Mouse (Mus musculus) liver, embryonic 12.5 days (tissue): ENCODE results near the gene Leng8. TPM values are rescaled to one million over a fixed set of nuclear protein-coding genes. Genes with fewer than 3 reads are reported as not detected.

Experiments
- ATAC-seq: fragments of 200-750 bp; cut with Nextera tagmentation; 2 replicates; pipeline ENCODE4 v1.8.0; 2017; ENCODE audit warnings: moderate number of reproducible peaks, mild to moderate bottlenecking, moderate library complexity
- H3K27ac ChIP-seq: fragments of 300-500 bp; sonication (generic); 2 replicates; pipeline ENCODE4 v1.5.1; 2016; ENCODE audit warnings: mild to moderate bottlenecking
- H3K27me3 ChIP-seq: fragments of 300-500 bp; sonication (generic); replicated peaks from 2 replicates; pipeline ENCODE4 v1.6.1; 2016; ENCODE audit warnings: mild to moderate bottlenecking, moderate library complexity
- H3K36me3 ChIP-seq: fragments of 300-500 bp; sonication (generic); 2 replicates; pipeline ENCODE4 v1.6.1; 2016; ENCODE audit warnings: mild to moderate bottlenecking, moderate library complexity
- H3K4me1 ChIP-seq: fragments of 300-500 bp; sonication (generic); 2 replicates; pipeline ENCODE4 v1.6.1; 2016
- H3K4me2 ChIP-seq: fragments of 300-500 bp; sonication (generic); 2 replicates; pipeline ENCODE4 v1.6.1; 2016; ENCODE audit warnings: mild to moderate bottlenecking, moderate library complexity
- H3K4me3 ChIP-seq: fragments of 300-500 bp; sonication (generic); 2 replicates; pipeline ENCODE4 v1.5.1; 2016; ENCODE audit warnings: mild to moderate bottlenecking, moderate library complexity
- H3K9ac ChIP-seq: fragments of 300-500 bp; sonication (generic); 2 replicates; pipeline ENCODE4 v1.6.1; 2016; ENCODE audit warnings: mild to moderate bottlenecking, moderate library complexity
- H3K9me3 ChIP-seq: fragments of 300-500 bp; sonication (generic); replicated peaks from 2 replicates; pipeline ENCODE4 v1.6.1; 2016; ENCODE audit warnings: mild to moderate bottlenecking, moderate library complexity
- WGBS: fragments of 180-500 bp; shearing (Covaris S2); methylation state at CpG from one replicate; pipeline ENCODE4 v1.1.7; 2016; ENCODE audit not compliant: insufficient replicate concordance; 5-methylcytosine and 5-hydroxymethylcytosine counted together
- polyA plus RNA-seq: library from polyadenylated mRNA; unstranded; fragments of >200 nt; fragmentation: Nextera tagmentation; extraction: Ambion mirVana; gene quantifications from 2 replicates; pipeline ENCODE4 v1.2.1, GENCODE M21; 2016

Leng8 gene
- polyA plus RNA-seq, result 39.3 and 44.5 TPM in 2 replicates

GRCm38 (mm10) chr7:4136771-4137531 lies at the start of gene Leng8:
Gene Leng8, plus strand, starts transcription at chr7:4137039.
- peak within 1 kb of the TSS; percentile 88 for H3K9ac ChIP-seq
- no peaks in the 10 kb centered on the region for H3K27me3 ChIP-seq
- ATAC-seq, result peak; percentile 98
- H3K4me2 ChIP-seq, result peak within 1 kb of the TSS; percentile 89
- peak within 1 kb of the TSS; percentile 89 for H3K4me3 ChIP-seq
- H3K4me1 ChIP-seq, result peaks cover 30% of the 10 kb centered on the region
- H3K36me3 ChIP-seq, result peaks cover 42% of the 10 kb centered on the region
- WGBS, result under 1% methylated on average over 69 of the region's 78 CpGs
- peak within 1 kb of the TSS; percentile 92 for H3K27ac ChIP-seq
- no peaks in the 10 kb centered on the region for H3K9me3 ChIP-seq

- Histone ChIP-seq H3K27me3 (no peaks in the 10 kb centered on the region), H3K4me1 (peaks cover 42% of the 10 kb centered on the region), H3K36me3 (no peaks in the 10 kb centered on the region), H3K9me3 (no peaks in the 10 kb centered on the region), H3K4me3 (no peak overlapping the region), H3K9ac (no peak overlapping the region), H3K4me2 (no peak overlapping the region), H3K27ac (no peak overlapping the region)
- no peak for ATAC-seq
- WGBS, result 51% methylated on average over 4 of the region's 4 CpGs
Observed at GRCm38 (mm10) chr7:4087238-4087895, 49.5 kb upstream of the Leng8 start.

DNA sequence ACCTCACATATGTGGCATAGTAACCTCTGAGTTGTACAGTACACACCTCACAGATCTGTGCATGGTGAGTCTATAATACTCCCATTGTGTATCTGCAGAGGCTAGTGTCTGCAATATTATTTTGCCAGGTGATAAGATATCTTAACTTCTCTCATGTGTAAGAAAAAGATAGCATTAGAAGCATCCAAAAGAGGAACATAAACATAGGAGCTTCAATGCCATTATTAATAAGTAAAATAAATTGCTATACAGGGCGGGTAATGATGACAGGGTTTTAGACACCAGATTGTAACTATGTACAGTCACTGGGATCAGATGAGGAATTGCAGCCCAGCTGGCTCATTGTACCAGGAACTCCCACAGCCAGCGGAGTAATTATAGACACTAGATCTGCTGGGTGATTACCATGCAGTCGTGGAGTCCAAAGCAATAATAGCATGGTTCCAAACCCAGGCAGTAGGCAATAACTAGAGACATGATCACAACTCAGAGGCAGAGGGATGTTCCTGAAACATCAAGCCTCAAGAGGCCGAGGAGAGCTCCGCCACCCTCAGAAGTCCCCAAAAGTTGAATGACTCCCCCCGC lies 48.9 kb upstream of the Leng8 start:
- ATAC-seq, result no peak
- peaks cover 36% of the 10 kb centered on the region for H3K4me1 ChIP-seq
- H3K9ac ChIP-seq, result no peak overlapping the region
- H3K4me2 ChIP-seq, result no peak overlapping the region
- H3K4me3 ChIP-seq, result no peak overlapping the region
- no peaks in the 10 kb centered on the region for H3K27me3 ChIP-seq
- H3K27ac ChIP-seq, result no peak overlapping the region
- 64% methylated on average over 6 of the region's 6 CpGs for WGBS
- no peaks in the 10 kb centered on the region for H3K9me3 ChIP-seq
- H3K36me3 ChIP-seq, result no peaks in the 10 kb centered on the region

DNA sequence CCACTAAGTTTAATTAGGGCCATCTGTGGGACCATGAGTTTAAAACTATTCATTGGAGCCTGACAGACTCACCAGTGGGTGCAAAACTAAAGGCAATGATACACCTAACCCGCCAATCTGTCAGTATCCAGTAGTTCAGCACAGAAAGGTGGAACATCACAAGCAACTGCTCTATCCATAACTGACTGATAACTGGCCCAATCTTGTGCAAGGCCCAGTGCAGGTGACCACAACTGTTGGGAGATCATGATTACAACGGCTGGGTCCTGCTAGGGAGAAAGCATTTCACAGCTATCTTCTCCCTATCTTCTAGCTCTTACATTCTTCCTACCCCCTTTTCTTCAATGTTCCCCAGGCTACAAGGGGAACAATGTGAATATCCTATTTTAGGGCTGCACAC lies 48.2 kb upstream of the Leng8 start:
- Histone ChIP-seq H3K4me3 (no peak overlapping the region), H3K9ac (no peak overlapping the region), H3K27ac (no peak overlapping the region), H3K4me2 (no peak overlapping the region), H3K27me3 (no peaks in the 10 kb centered on the region), H3K36me3 (no peaks in the 10 kb centered on the region), H3K9me3 (no peaks in the 10 kb centered on the region), H3K4me1 (peaks cover 33% of the 10 kb centered on the region)
- 25% methylated on average over 2 of the region's 2 CpGs for WGBS
- ATAC-seq, result peak; percentile 65

- ATAC-seq, result no peak
- Histone ChIP-seq H3K4me2 (no peak overlapping the region), H3K27ac (no peak overlapping the region), H3K36me3 (no peaks in the 10 kb centered on the region), H3K4me1 (peaks cover 33% of the 10 kb centered on the region), H3K9me3 (no peaks in the 10 kb centered on the region), H3K27me3 (no peaks in the 10 kb centered on the region), H3K4me3 (no peak overlapping the region), H3K9ac (no peak overlapping the region)
- WGBS, result 18% methylated on average over 8 of the region's 8 CpGs
Observed at GRCm38 (mm10) chr7:4091170-4091569, 45.7 kb upstream of the Leng8 start.

- no peaks in the 10 kb centered on the region for H3K9me3 ChIP-seq
- no peak overlapping the region for H3K9ac ChIP-seq
- no peak for ATAC-seq
- H3K36me3 ChIP-seq, result no peaks in the 10 kb centered on the region
- no peak overlapping the region for H3K4me3 ChIP-seq
- no peak overlapping the region for H3K27ac ChIP-seq
- no peaks in the 10 kb centered on the region for H3K27me3 ChIP-seq
- WGBS, result 63% methylated on average over 2 of the region's 2 CpGs
- no peak overlapping the region for H3K4me2 ChIP-seq
- no peaks in the 10 kb centered on the region for H3K4me1 ChIP-seq
Observed at GRCm38 (mm10) chr7:4098301-4098700, 38.5 kb upstream of the Leng8 start.

- Histone ChIP-seq H3K9ac (no peak overlapping the region), H3K27ac (no peak overlapping the region), H3K27me3 (no peaks in the 10 kb centered on the region), H3K36me3 (no peaks in the 10 kb centered on the region), H3K4me1 (no peaks in the 10 kb centered on the region), H3K4me2 (no peak overlapping the region), H3K9me3 (no peaks in the 10 kb centered on the region), H3K4me3 (no peak overlapping the region)
- no peak for ATAC-seq
- 55% methylated on average over 2 of the region's 2 CpGs for WGBS
Observed at GRCm38 (mm10) chr7:4098832-4099231, 38.0 kb upstream of the Leng8 start.

DNA sequence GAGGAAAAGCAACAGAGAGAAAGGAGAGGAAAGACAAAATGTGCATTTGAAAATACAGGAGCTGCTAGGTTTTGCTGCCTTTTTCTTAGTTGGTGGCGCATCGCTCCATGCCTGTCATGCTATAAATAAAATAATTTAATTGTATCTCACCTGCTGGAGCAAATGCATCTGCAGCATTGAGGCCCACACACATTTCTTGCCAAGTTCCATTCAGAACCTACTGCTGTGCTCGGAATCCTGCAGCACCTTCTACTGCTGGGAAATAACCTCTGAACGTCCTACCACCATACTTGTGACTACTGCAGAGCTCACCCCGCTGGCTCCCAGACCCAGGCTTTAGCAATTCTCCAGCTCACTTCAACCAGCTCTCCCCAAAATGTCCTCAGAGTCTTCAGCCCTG lies 35.7 kb upstream of the Leng8 start:
- no peak overlapping the region for H3K9ac ChIP-seq
- no peak for ATAC-seq
- no peaks in the 10 kb centered on the region for H3K9me3 ChIP-seq
- no peaks in the 10 kb centered on the region for H3K27me3 ChIP-seq
- H3K36me3 ChIP-seq, result no peaks in the 10 kb centered on the region
- WGBS, result 67% methylated on average over 5 of the region's 5 CpGs
- no peak overlapping the region for H3K4me2 ChIP-seq
- no peak overlapping the region for H3K27ac ChIP-seq
- H3K4me3 ChIP-seq, result no peak overlapping the region
- H3K4me1 ChIP-seq, result no peaks in the 10 kb centered on the region

DNA sequence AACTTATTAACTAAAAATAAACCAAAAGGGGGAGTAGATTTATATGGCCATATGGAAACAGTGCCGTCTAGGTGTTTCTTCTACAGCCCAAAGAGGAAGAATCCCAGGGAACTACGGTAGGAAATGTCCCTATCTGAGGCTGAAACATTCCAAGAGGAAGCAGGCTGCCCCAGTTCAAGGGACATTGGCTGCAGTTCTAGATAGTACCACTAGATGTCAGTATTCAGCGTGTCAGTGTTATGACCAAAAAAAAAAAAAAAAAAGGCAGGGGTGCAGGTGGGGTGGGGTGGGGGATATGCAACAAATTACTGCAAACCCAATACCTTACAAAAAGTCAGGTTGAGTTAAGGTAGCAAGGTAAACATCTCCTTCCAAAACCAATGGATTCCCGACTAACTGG lies 33.4 kb upstream of the Leng8 start:
- Histone ChIP-seq H3K9ac (no peak overlapping the region), H3K4me3 (no peak overlapping the region), H3K4me1 (no peaks in the 10 kb centered on the region), H3K36me3 (no peaks in the 10 kb centered on the region), H3K4me2 (no peak overlapping the region), H3K27me3 (no peaks in the 10 kb centered on the region), H3K27ac (no peak overlapping the region), H3K9me3 (no peaks in the 10 kb centered on the region)
- 19% methylated on average over 4 of the region's 4 CpGs for WGBS
- ATAC-seq, result no peak

- no peak overlapping the region for H3K9ac ChIP-seq
- H3K27me3 ChIP-seq, result no peaks in the 10 kb centered on the region
- H3K27ac ChIP-seq, result no peak overlapping the region
- no peak overlapping the region for H3K4me3 ChIP-seq
- 45% methylated on average over 3 of the region's 3 CpGs for whole genome bisulfite sequencing
- H3K4me2 ChIP-seq, result no peak overlapping the region
- H3K36me3 ChIP-seq, result no peaks in the 10 kb centered on the region
- no peaks in the 10 kb centered on the region for H3K4me1 ChIP-seq
- H3K9me3 ChIP-seq, result no peaks in the 10 kb centered on the region
- ATAC-seq, result no peak
Observed at GRCm38 (mm10) chr7:4111766-4112165, 25.1 kb upstream of the Leng8 start.

DNA sequence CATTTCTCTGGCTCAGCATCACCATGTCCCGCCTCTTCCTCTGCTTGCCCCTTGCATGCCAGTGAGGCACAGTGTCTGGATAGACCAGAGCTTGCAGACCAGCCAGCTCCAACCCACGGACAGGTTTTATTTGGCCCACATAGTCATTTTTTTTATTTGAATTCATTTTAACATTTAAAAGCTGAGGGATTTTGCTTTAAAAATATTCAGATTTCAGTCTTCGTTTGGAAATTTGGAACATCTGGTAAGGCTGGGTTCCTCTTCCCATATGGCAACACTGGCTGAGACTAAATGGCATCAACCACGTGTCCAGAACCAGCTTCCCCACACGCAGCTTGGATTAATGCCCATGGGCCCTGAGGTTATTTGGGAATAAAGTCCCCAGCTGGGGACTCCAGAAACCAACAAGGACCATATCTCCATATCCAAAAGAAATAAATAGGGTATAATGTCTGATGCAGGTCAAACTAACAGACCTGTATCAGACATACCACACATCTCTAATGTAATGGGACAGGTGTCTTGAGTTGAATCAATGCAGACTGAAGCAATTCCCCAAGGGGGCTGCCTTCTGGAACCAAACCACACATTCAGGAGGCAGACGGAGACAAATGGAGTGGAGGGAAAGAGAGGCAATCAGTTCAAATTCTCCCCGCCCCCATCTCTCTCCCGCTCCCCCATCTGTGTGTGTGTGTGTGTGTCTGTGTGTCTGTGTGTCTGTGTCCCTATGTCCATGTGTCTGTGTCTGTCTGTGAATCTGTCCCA lies 19.6 kb upstream of the Leng8 start:
- H3K4me3 ChIP-seq, result no peak overlapping the region
- no peak for ATAC-seq
- no peak overlapping the region for H3K27ac ChIP-seq
- WGBS, result 50% methylated on average over 8 of the region's 8 CpGs
- H3K9ac ChIP-seq, result no peak overlapping the region
- peaks cover 5% of the 10 kb centered on the region for H3K4me1 ChIP-seq
- H3K9me3 ChIP-seq, result no peaks in the 10 kb centered on the region
- H3K4me2 ChIP-seq, result no peak overlapping the region
- H3K36me3 ChIP-seq, result no peaks in the 10 kb centered on the region
- peaks cover 51% of the 10 kb centered on the region for H3K27me3 ChIP-seq
